9 mouse cellular contexts compared by ENCODE assay signal in genomic region chr6:36903159-36903794, GRCm38 (mm10).
DNase-seq lines count a peak whose midpoint lies in the region; ATAC-seq lines count a peak whose summit lies in the region.
"Had no signal": no experiment of that assay in that cellular context is flagged by ENCODE, and none has a peak within 500 bp of the region (broad histone marks: within the 10 kb centered on the region; RNA-seq: fewer than 3 reads in every experiment).

No protein-coding gene starts in this region.

- DNase-seq in layer of hippocampus, adult 9-11 months = peak; percentile 59
- no peak for DNase-seq in layer of hippocampus, adult 9-10 months (ENCODE audit: low spot score)
- peak; percentile 29 for DNase-seq in forebrain, embryonic 14.5 days (ENCODE audit: low spot score)
- DNase-seq in midbrain, embryonic 11.5 days (ENCODE audit: low spot score, missing footprints) = peak; percentile 88
- DNase-seq in telencephalon, adult 2 months (ENCODE audit: low read depth, low spot score) = peak; percentile 73
- no peak for DNase-seq in urinary bladder, postnatal 4 days (ENCODE audit: low spot score in 2 of 2)

- 0 out of 2 replicates have a peak overlapping the region, but pooled peaks have one; percentile 29 for H3K27ac ChIP-seq in forebrain, embryonic 14.5 days (ENCODE audit: low read depth, low read length)
- no peak overlapping the region for H3K27ac ChIP-seq in midbrain, embryonic 11.5 days (ENCODE audit: low read depth, low read length)
- H3K27ac ChIP-seq in intestine, embryonic 16.5 days (ENCODE audit: low read length) = no peak overlapping the region
- H3K27ac ChIP-seq: liver, embryonic 12.5 days had no signal

- peak; percentile 71 for ATAC-seq in forebrain, embryonic 14.5 days
- peak; percentile 38 for ATAC-seq in midbrain, embryonic 11.5 days (ENCODE audit: low FRiP score)
- ATAC-seq in intestine, embryonic 16.5 days = no peak
- ATAC-seq: liver, embryonic 12.5 days had no signal

- no peak overlapping the region for H3K4me3 ChIP-seq in forebrain, embryonic 14.5 days (ENCODE audit: low read depth, low read length)
- no peak overlapping the region for H3K4me3 ChIP-seq in midbrain, embryonic 11.5 days (ENCODE audit: low read depth, low read length)
- H3K4me3 ChIP-seq in intestine, embryonic 16.5 days (ENCODE audit: low read length) = no peak overlapping the region
- H3K4me3 ChIP-seq: liver, embryonic 12.5 days; megakaryocyte, embryonic 14.5 days had no signal

- 3% methylated on average over 8 of the region's 8 CpGs for WGBS in forebrain, embryonic 14.5 days
- 9% methylated on average over 8 of the region's 8 CpGs for whole genome bisulfite sequencing in midbrain, embryonic 11.5 days
- WGBS in intestine, embryonic 16.5 days = 39% methylated on average over 8 of the region's 8 CpGs

- H3K27me3 ChIP-seq in forebrain, embryonic 14.5 days (replicated peaks; ENCODE audit: control insufficient read depth, insufficient read depth, low read length) = no peaks in the 10 kb centered on the region
- no peaks in the 10 kb centered on the region for H3K27me3 ChIP-seq in midbrain, embryonic 11.5 days (ENCODE audit: control insufficient read depth, insufficient read depth, low read length)
- H3K27me3 ChIP-seq in intestine, embryonic 16.5 days (replicated peaks; ENCODE audit: control insufficient read depth, insufficient read depth, low read length) = no peaks in the 10 kb centered on the region
- H3K27me3 ChIP-seq: liver, embryonic 12.5 days; megakaryocyte, embryonic 14.5 days had no signal

- H3K4me1 ChIP-seq in forebrain, embryonic 14.5 days (ENCODE audit: control insufficient read depth, insufficient read depth, low read length) = peaks cover 6% of the 10 kb centered on the region; the same call in 1 of the 2 replicates
- peaks cover 5% of the 10 kb centered on the region; the same call in 1 of the 2 replicates for H3K4me1 ChIP-seq in midbrain, embryonic 11.5 days (ENCODE audit: control insufficient read depth, insufficient read depth, low read length)
- H3K4me1 ChIP-seq in intestine, embryonic 16.5 days (ENCODE audit: control insufficient read depth, insufficient read depth, low read length) = 0 out of 2 replicates have a peak, but pooled peaks cover 3% of the 10 kb centered on the region
- H3K4me1 ChIP-seq: liver, embryonic 12.5 days; megakaryocyte, embryonic 14.5 days had no signal

- no peak overlapping the region for H3K4me2 ChIP-seq in forebrain, embryonic 14.5 days (ENCODE audit: low read length)
- no peak overlapping the region for H3K4me2 ChIP-seq in midbrain, embryonic 11.5 days
- no peak overlapping the region for H3K4me2 ChIP-seq in intestine, embryonic 16.5 days (ENCODE audit: low read depth, low read length)
- H3K4me2 ChIP-seq: liver, embryonic 12.5 days had no signal

- H3K36me3 ChIP-seq in forebrain, embryonic 14.5 days (ENCODE audit: control insufficient read depth, insufficient read depth, low read length) = no peaks in the 10 kb centered on the region
- H3K36me3 ChIP-seq in midbrain, embryonic 11.5 days (ENCODE audit: control insufficient read depth, insufficient read depth, low read length) = no peaks in the 10 kb centered on the region
- H3K36me3 ChIP-seq in intestine, embryonic 16.5 days (ENCODE audit: control insufficient read depth, insufficient read depth, low read length) = no peaks in the 10 kb centered on the region
- H3K36me3 ChIP-seq: liver, embryonic 12.5 days had no signal

- no peaks in the 10 kb centered on the region for H3K9me3 ChIP-seq in forebrain, embryonic 14.5 days (replicated peaks; ENCODE audit: control insufficient read depth, low read length)
- H3K9me3 ChIP-seq in midbrain, embryonic 11.5 days (ENCODE audit: control insufficient read depth, low read length) = no peaks in the 10 kb centered on the region
- H3K9me3 ChIP-seq in intestine, embryonic 16.5 days (ENCODE audit: control insufficient read depth, low read length) = no peaks in the 10 kb centered on the region
- H3K9me3 ChIP-seq: liver, embryonic 12.5 days; megakaryocyte, embryonic 14.5 days had no signal

- 0 out of 2 replicates have a peak overlapping the region, but pooled peaks have one; percentile 4 for H3K9ac ChIP-seq in forebrain, embryonic 14.5 days (ENCODE audit: low read length)
- H3K9ac ChIP-seq in midbrain, embryonic 11.5 days (ENCODE audit: low read length) = no peak overlapping the region
- H3K9ac ChIP-seq in intestine, embryonic 16.5 days (ENCODE audit: low read depth, low read length) = no peak overlapping the region
- H3K9ac ChIP-seq: liver, embryonic 12.5 days had no signal

Comparison
In these comparisons a context has a peak if more than half of its experiments do, and no peak if none do; other contexts are left out.
1. DNase-seq: peak in layer of hippocampus, adult 9-11 months (single experiment), forebrain, embryonic 14.5 days (single experiment), midbrain, embryonic 11.5 days (single experiment) and telencephalon, adult 2 months (single experiment); none in layer of hippocampus, adult 9-10 months (single experiment) and urinary bladder, postnatal 4 days (0 of 2).